Mouse (Mus musculus) right cerebral cortex, postnatal 10 days (tissue): Measurements from ENCODE around the gene 3110009E18Rik.
A peak's percentile ranks its signal among the peaks of the same experiment; 100 is the strongest.

Experiments used
- DNase-seq, 2 experiments: peaks; one replicate each; pipeline ENCODE4 v3.0.0; 2021; ENCODE audit warnings: low spot score in 2 of 2

3110009E18Rik gene

DNA sequence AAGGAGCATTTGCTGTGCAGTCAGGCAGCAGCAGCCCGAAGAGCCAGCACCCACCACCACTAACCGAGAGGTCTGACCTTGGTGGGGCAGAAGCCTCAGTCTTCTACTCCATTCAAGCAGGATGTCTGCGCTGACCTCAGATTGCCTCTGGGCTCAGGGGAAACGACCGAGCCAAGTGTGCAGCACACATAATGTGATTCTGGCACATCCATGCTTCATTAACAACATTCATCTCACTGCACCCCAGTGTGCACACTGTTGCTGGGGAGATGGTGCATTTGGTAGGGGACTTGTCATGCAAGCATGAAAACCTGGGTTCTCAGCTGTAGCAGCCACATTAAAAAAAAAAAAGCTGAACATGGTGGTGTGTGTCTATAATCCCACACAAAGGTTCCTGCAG, 75.0 kb downstream of the 3110009E18Rik start:
- DNase-seq = no peak

GRCm38 (mm10) chr1:120196724-120197123, 75.7 kb downstream of the 3110009E18Rik start:
- no peak for DNase-seq

- DNase-seq = peak; percentile 82 to 84
Measured at GRCm38 (mm10) chr1:120197189-120197588, 76.2 kb downstream of the 3110009E18Rik start.

DNA sequence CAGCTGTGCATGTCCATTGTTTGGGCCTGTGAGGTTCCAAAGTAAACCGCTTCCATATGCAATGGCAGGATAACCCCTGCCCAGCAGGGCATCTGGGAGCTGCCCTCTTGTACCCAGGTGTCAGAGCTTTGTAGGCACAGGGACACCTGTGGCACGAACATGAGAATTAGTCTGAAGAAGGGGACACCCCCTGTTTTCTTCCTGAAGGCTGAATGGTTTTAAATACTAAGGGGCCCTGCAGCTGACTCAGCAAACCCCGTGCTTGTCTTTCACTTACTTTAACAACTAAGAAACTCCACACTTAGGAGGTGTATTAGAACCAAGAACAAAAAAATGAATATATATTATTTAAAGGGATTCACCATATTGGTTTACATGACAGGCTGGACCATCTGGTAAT, 77.2 kb downstream of the 3110009E18Rik start:
- no peak for DNase-seq

GRCm38 (mm10) chr1:120198942-120199341, 78.0 kb downstream of the 3110009E18Rik start:
- DNase-seq = no peak

GRCm38 (mm10) chr1:120202542-120202941, 81.6 kb downstream of the 3110009E18Rik start:
- no peak for DNase-seq

DNA sequence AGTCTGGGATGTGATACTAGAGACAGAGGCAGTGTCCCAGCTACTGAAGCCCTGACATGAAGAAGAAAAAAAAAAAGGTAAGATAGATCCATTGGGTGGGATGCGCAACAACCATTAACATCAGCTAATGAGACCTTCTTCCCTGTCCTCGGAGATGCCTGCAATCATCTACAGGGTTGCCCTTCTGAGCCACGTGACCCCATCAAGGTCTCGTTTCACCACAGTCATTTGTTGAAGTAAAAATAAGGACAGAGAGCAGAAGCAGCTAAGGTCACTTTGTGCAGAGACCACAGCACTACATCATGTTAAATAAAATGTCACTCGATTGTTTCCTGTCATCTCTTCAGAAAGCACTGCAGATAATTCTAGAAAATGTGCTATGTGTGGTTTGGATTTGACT, 82.8 kb downstream of the 3110009E18Rik start:
- DNase-seq = no peak

DNA sequence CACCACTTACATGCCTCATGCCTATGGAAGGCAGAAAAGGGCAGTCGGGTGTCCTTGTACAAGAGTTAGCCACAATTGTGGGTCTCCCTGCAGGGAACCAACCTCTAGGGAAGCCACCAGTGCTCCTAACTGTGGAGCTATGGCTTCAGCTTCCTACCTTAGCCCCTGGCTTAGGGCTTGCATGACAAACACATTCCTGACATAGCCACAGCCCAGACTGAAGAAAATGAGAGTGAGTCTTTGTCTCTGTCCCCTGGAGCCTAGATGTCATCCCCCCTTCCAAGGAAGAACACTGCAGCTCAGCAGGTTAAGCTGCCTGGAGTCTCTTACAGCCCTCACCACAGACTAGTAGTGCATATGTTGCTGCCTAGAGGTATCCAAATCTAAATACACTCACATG, 83.8 kb downstream of the 3110009E18Rik start:
- no peak for DNase-seq

- DNase-seq = peak; percentile 72 to 74
Measured at GRCm38 (mm10) chr1:120207568-120207967, 86.6 kb downstream of the 3110009E18Rik start.

DNA sequence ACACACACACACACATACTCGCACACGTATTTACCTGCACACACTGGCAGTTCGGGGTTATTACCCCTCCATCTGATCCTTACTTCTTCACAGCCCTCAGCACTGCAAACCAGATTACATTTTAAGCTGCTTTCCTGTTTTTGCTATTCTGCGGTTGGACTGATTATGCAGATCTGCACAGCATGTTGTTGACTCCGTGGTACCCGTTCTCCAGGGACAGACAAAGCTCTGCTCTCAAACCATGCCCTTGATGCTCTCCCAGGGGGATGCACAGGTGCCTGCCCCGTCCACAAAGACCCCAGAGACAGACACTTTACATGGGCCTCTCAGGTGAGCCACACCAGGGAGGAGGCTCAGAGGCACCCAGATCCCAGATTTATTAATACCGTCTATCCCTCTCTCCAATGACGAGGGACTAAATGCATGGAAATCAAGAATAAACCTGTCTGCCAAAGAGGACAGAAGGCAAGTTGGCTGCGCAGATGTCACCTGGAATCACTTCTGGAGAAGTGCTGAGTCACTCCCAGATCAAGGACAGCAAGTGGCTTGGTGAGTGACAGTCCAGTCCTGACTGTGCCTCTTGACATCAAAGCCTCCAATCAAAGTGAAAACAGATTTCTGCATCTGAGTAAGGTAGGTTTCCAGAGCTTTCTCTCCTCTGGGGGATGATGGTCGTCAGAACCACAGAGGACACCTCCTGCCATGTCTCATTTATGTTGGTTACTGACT, 87.7 kb downstream of the 3110009E18Rik start:
- no peak for DNase-seq

GRCm38 (mm10) chr1:120220841-120221240, 99.9 kb downstream of the 3110009E18Rik start:
- DNase-seq = no peak

GRCm38 (mm10) chr1:120221285-120221684, 100.3 kb downstream of the 3110009E18Rik start:
- DNase-seq = no peak

GRCm38 (mm10) chr1:120223613-120224012, 102.6 kb downstream of the 3110009E18Rik start:
- DNase-seq = no peak

DNA sequence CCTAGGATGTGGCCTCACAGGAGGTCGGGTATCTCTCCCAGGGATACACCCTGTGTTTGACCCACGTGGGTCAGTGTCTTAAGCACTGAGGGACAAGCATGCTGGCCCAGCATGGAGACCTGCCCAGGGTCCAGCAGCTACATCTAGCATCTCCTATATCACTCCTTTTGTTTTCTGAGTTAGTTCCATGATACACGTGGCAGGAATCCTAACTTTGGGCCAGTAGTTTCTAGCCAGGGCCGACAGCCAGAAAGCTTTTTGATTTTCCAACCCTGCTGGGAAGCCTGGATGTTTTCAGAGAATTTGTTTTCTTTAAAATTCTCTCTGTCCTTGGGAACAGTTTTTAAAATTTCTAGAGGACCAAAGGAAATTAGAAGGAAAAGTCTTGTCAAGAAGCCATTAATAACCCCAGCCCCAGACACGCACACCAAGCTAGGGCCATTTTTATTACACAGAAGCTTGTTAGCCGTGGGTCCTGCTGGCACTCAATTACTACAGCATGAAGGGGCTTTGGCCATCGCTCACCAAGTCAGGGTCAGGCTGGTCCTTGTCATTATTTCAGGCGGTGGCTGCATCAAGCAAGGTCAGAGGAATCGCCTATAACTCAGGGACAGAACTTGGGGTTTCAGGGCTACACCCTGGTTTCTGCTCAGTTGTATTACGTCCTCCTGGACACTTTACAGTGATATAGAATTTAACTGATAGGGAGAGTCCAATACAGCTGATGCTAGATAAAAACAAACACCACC, 108.9 kb downstream of the 3110009E18Rik start:
- DNase-seq = no peak

DNA sequence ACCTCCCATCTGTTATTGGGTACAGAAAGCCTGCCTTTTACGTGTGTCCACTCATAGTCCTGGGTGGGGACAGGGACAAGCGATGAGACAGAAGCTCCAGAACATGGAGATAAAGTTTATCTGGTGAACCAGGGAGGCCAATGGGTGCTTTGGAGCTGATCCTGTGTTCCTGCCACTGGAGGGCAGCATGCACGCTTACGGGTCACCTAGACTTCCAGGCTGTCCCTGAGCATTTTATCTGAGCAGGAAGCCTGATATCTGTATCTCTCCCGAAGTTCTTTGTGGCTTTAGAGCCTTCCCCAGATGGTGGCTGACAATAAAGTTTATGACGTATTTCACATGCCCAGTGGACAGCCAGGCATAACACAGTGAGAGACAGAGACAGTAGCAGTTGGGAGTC, 110.3 kb downstream of the 3110009E18Rik start:
- peak in 1 of 2 experiments; percentile 59 for DNase-seq

DNA sequence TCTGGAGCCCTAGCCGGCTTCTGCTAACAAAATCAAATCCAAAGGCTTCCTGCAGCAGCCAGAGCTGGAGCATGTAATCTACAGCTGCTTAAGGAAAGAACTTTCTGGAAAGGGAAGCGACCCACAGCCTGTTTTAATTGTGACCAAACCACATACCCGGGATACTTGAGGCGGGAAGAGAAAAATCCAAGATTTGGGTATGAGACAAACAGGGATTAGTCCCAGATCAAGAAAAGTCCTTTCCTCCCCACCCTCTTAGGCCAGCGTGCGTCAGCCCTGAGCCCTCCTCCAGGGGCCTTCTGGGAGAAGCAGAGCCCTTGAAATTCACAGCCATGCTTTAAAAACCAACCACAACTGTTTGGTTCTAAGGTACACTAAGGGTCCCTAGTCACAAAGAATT, 111.2 kb downstream of the 3110009E18Rik start:
- no peak for DNase-seq

- no peak for DNase-seq
Measured at GRCm38 (mm10) chr1:120235631-120236215, 114.7 kb downstream of the 3110009E18Rik start.

DNA sequence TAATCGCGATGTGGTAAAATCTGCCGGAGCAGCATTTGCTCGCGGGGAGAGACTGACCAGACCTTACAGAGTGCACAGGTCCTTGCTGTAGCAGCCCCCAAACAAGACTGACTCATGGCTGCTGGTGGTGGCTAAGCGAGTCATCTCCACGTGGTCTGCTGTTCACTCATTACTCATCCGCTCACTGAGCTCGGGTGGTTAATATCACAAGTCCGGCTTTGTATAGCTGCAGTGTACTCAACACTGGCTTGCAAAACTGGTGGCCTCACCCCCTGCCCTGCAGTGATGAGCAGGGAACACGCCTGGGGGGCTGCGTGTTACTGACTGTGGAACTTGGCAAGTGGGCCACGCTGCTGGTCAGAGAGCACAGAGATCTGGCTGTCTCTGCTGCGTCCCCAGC, 115.4 kb downstream of the 3110009E18Rik start:
- DNase-seq = no peak

GRCm38 (mm10) chr1:120237068-120237467, 116.1 kb downstream of the 3110009E18Rik start:
- DNase-seq = no peak
